Mouse (Mus musculus) monocyte, adult 5-6 weeks (primary cell): ENCODE measurements at regions not wholly inside any gene's neighbourhood (a gene's known extent, or its start where the extent isn't known, plus 50 kb on each side); places are given as distances from the start of the nearest gene placed in this dataset.
"Not testable (repeated sequence)": the region's sequence is repeated elsewhere in the genome, so short reads cannot be mapped to it uniquely, and the experiment has no call there.

Experiments
- ATAC-seq: fragments of 153-309, 156-312 bp; replicated peaks from 2 replicates; pipeline ENCODE4 v1.8.0; 2017; ENCODE audit warnings: mild to moderate bottlenecking; ENCODE audit not compliant: low TSS enrichment, insufficient number of reproducible peaks, severe bottlenecking, poor library complexity, low FRiP score

DNA sequence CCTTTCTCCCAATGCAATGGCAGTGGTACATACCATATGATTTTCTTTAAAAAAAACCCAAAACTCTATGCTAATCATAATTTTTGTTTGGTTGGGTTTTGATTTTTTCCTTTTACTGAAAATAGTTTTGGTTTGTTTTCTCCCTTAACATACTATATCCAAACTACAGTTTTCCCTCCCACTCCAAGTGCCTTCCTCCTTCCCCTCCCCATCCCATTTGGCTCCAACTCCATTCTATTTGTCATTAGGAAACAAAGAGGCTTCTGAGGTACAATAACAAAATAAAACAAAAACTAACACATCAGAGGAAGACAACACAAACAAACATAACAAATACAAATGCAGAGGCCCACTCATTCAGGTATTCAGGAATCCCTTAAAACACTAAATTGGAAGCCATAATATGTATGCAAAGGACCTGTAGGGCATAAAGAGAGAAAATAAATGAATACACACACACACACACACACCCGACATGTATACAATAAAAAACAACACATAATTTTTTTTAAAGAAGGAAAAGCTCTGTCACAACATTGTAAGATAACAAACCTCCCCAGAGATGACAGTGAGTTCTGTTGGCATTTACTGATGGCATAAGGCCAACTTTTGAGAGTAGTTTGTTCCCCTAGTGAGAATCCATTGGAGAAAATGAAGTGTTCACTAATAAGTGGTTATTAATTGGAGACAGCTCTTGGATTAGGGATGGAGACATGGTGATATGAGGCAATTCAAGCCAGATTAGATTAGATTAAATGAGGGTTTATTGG, 230.5 kb upstream of the Ell2 start:
- no peak for ATAC-seq

DNA sequence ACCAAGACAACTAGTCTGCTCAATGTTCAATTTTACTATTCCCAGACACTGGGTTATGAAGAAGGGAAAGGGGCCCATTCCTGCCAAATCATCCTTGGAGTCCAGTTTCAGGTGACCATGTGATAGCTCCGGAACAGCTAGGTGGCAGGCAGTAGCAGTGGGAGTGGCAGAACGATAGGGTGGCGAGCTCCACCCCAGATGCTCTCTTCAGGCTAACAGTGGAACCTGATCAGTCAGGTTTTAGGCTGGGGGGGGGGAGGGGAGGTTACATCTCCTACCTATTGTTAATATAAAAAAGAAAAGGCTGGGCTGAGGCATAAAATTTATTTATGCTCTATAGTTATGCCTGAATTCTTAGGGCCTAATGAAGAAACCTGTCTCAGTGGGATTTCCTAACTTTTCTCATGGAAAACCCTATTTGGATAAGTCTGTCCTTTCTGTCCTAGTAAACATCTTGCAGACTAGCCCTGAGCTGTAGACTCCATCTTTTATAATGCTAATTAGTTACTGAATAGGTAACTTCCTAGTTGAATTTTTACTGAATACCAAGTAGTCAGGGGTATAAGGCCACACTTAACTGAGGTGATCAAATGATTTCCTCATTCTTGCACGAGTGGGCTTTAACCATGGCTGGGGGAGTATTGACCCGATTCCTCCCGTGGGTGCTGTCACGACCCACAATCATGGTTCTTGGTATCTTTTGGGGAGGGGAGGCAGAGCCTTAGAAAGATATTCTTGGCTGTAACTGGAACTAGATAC, 223.2 kb upstream of the Ell2 start:
- not testable (repeated sequence) for ATAC-seq

DNA sequence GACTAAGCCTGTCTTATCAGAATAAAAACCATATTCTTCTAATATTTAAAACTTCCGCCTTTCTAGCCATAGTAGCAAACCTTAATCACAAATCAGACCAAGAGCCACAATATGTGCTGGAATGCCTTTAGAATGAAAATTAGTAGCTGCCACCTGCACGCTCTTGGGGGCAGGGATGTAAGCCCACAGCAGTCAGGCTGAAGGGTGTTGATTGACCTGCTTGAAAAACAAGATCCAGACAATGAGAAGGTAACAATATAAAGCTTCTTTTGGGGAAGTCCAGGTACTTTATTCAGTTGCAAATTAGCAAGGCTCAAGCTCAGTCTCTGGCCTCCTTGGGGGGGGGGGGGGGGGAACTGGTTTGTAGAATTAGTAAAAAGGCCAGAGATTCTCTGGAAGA, 222.3 kb upstream of the Ell2 start:
- ATAC-seq, result not testable (repeated sequence)

DNA sequence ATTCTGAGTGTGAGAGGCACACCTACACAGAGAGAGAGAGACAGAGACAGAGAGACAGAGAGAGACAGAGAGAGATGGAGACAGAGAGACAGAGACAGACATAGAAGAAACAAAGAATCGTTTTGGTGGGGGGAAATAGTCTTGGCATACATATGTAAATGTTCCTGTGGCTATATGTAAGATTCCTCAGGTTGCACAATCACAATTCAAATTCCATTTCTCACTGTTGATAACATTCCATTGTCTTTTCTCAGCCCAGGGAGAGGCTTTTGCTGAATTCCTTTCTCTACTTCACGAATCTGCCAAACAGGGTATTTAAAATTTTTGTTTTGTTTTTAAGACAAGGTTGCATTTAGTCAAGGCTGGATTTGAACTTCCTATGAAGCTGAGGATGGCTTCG, 205.0 kb upstream of the Ell2 start:
- no peak for ATAC-seq

DNA sequence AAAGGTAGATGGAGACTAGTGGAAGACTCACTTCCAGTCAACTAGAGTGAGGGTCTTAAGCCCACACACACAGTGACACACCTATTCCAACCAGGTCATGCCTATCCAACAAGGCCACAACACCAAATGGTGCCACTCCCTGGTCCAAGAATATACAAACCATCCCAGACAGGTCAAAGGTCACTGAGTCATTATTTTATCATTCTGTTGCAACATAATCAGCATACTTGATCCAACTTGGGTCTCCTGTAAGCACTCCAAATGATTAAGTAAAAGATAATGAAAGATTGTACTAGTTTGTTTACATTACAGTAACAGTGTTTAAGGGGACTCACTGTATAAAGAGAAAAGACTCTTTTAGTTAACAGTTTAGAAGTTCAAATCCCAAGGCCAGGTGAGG, 203.2 kb upstream of the Ell2 start:
- no peak for ATAC-seq

GRCm38 (mm10) chr13:75514315-75515020, 192.1 kb upstream of the Ell2 start:
- ATAC-seq, result no peak

DNA sequence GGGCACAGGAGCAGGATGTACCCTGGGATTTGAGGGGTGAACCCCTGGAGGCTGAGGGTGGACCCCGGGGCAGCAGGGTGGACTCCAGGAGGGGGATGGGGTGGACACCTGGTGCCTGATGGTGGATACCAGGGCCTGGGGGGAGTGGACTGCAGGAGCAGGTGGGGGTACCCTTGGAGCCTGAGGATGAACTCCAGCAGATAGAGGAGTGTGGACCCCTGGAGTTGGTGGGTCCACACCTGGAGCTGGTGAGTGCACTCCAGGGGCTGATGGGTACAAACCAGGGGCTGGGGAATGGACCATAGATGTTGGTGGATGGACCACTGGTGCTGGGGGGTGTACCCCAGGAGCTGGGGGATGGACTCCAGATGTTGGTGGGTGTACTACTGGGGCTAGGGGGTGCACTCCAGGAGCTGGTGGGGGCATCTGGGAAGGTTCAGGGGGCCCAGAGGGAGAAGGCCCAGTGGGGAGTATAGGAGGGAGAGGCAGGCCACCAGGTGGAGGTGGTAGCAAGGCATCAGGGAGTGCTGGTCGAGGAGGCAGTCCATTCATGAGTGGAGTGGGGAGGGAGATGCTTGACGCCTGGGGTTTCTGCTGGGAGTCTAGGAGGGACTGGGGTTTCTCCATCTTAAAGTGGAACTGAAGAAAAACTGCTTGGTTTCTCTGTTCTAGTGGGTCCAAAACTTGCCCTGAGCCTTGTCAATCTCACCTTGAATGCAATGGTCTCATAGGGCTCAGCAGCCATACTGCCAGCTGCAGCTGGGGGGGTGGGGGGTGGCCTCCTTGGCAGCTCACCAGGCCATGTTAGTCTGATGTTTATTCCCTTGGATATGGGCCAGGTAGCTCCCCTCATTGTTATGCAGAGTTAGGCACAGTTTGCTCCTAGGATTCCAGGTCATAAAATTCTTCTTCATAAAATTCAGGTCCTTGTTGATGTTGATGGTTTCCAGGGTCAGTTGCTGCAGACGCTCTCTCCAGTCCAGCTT, 183.0 kb upstream of the Ell2 start:
- ATAC-seq, result 0 out of 2 replicates have a peak, but pooled peaks have one; percentile 17

DNA sequence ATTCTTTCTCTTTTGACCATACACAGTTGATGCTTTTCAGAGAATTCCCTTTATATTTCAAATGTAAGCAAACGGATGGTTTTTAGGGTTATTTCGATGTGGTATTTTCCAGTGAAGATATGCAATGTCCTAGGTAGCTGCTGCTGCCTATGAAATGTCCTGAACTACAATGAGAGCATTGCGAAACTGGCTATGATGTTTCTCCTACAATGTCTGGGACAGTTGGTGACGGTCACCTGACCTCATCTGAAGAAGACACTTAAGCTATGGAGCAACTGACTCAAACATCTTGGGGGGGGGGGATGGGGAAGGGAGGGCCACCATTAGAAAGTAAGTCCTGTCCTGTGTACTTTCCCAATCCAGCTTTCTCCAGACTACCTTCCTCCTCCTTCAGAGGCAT, 182.1 kb upstream of the Ell2 start:
- no peak for ATAC-seq

DNA sequence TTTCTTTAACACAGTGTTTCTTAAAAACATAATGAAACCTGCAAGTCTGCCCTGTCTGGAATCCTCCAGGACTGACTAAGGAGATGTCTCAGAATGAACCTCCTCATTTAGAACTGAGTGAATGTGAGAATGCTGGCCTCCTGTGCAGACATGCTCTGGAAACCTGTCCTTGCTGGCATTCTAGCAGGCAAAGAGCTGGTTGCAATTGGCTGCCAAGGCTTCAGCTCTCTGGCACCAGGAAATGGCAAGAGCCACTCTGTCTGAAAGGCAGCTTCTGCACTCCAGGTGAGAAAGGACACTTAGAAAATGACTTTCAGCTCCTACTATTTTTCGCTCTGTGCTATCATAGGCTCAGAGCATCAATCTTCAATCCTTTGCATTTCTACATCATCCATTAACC, 175.0 kb upstream of the Ell2 start:
- ATAC-seq, result no peak

GRCm38 (mm10) chr13:75541446-75541845, 165.1 kb upstream of the Ell2 start:
- no peak for ATAC-seq

GRCm38 (mm10) chr13:75542253-75542945, 164.2 kb upstream of the Ell2 start:
- no peak for ATAC-seq

DNA sequence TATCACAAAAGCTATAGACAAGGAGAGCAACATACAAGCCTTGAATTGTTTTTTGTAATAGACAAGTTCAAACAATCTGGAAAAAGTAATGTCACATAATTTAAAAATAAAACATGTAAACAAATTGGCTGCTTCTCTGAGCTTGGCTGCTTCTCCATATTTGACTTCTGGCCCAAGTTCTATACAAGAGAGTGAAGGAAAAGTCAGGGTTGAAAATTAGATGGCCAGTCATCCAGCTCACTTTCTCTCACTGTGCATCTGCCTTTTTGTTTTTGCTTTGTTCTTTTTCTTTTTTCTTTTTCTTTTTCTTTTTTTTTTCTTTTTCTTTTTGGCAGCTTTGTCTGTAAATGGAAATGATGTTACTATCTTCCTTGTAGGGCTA, 163.6 kb upstream of the Ell2 start:
- ATAC-seq, result no peak

DNA sequence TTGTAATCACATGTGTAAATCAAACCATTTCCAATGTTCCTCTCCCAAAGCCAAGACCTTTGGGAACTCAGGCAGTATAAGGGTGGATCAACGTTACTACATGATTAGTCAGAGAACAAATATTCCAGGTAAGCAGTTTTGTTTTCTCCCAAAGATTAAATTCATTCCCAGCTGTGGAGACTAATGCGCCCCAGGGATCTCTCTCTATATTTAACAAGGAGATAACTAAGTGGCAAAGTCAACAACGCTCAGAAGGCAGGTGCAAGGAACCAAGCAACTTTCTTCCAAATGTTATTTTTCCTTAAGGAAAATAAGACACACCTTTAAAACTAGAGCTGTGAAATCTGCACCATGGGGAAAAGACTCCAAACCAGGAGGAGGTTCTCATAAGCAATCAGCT, 163.0 kb upstream of the Ell2 start:
- ATAC-seq, result no peak

DNA sequence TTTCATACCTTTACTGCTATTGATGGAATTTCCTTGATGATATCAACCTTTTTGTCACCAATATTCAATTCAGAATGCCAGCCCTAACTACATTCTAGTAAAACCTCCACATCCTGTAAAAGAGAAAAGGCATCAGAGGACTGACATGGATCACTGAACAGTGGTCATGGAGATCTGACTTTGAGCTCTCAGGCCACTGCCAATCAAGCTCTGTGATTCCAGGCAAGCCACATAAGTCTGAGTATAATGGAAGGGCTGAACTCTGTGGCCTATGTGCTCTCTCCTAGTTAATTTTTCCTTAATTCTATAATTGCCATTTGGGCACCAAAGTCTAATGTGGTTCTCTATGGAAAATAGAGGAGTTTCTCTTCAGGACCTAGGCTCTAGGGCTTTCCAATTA, 161.8 kb upstream of the Ell2 start:
- no peak for ATAC-seq

GRCm38 (mm10) chr13:75547791-75548190, 158.8 kb upstream of the Ell2 start:
- ATAC-seq, result no peak

DNA sequence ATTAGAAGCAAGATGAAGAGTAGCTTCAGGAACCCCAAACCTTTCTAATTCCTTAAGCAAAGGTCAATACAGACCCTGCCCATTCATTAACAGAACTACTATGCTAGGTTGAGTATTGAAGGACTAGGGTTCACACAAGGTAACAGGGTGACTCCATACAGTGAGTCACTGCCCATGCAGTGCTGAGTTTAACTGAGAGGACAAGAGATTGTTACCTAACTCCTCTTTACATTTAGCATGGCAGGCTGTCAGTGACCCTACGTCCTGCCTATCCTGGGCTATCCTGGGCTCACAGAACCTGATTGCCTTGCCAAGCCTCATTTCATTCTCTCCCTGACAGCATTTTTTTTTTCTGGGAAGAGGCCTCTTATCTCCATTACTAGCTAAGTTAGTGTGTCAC, 127.6 kb upstream of the Ell2 start:
- ATAC-seq, result no peak

- no peak for ATAC-seq
Observed at GRCm38 (mm10) chr13:75590836-75591235, 115.7 kb upstream of the Ell2 start.

GRCm38 (mm10) chr13:75596856-75597255, 109.7 kb upstream of the Ell2 start:
- ATAC-seq, result no peak
